Mouse (Mus musculus): ENCODE data around the gene Asna1. TPM values are rescaled to one million over a fixed set of nuclear protein-coding genes. Genes with fewer than 3 reads are reported as not detected.
A peak's percentile ranks its signal among the peaks of the same experiment; 100 is the strongest.

Asna1 gene
- polyA plus RNA-seq, 1 experiment from 2014 or later = 132 TPM

DNA sequence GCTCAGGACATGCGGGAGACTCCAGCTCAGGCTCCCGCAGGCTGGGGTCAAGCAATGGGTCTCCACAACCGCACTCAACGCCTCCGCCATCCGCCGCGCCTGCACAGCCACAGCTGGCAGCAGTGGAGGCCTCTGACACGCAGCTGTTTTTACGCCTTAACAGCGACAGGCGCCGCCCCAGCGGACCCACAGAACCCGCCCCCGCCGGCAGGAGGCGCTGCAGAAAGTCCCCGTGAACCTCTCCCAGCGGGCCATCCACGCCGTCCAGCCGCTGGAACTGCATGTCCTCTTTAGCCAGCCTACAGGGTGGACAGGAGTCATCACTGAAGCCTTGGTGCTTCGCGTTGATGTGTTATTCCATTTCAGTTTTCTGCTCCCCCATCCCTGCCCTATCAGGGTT is 17.4 kb downstream of the Asna1 start:
- Histone ChIP-seq H3K4me2 (replicated peaks) (no peak overlapping the region), H3K36me3 (peaks cover 3% of the 10 kb centered on the region; the same call in 1 of the 2 replicates), H3K9ac (no peak overlapping the region), H3K4me3 (no peak overlapping the region), H3K27ac (no peak overlapping the region), H3K9me3 (no peaks in the 10 kb centered on the region), H3K4me1 (no peaks in the 10 kb centered on the region), H3K27me3 (peaks cover 56% of the 10 kb centered on the region)
- ATAC-seq (ENCODE audit: low FRiP score, low read depth) = no peak; the same call in 1 of the 2 replicates
- 16% methylated on average over 25 of the region's 25 CpGs for WGBS

DNA sequence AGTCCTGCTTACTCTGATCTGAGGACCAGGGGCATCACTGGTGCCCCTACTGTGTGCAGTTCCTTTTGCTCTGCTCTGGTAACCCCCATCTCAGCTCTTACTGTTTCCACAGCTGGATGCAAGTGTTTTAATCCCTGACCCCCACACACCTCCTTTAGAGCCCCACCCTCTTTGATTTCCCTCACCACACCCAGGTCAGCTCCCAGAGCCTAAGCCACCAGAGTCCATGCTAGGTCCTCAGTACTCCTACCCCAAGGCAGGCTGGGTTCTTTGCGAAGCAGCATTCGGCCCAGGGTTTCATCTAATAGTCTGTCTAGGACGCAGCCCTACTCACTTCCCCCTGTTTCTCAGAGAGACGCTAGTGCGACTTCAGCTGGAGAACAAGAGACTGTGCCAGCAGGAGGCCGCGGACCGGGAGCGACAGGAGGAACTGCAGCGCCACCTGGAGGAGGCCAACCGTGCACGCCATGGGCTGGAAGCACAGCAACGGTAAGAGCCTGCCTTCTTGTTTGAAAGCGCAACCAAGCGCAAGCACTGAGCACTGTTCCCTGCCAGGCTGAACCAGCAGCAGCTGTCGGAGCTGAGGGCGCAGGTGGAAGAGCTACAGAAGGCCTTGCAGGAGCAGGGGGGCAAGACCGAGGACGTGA is 27.3 kb downstream of the Asna1 start:
- H3K9me3 ChIP-seq = no peaks in the 10 kb centered on the region
- ATAC-seq (ENCODE audit: low FRiP score, low read depth) = peak; percentile 78
- H3K4me1 ChIP-seq = peaks cover 15% of the 10 kb centered on the region; the same call in 1 of the 2 replicates
- H3K4me3 ChIP-seq = no peak overlapping the region
- peak overlapping the region; percentile 48 for H3K9ac ChIP-seq
- no peak overlapping the region for H3K27ac ChIP-seq
- H3K36me3 ChIP-seq = peaks cover 15% of the 10 kb centered on the region
- WGBS = 8% methylated on average over 19 of the region's 19 CpGs
- H3K27me3 ChIP-seq = peaks cover 25% of the 10 kb centered on the region
- peak overlapping the region; percentile 36 for H3K4me2 ChIP-seq (replicated peaks)

GRCm38 (mm10) chr8:84996978-84997377 is 28.1 kb downstream of the Asna1 start:
- peaks cover 10% of the 10 kb centered on the region for H3K36me3 ChIP-seq
- H3K9me3 ChIP-seq = no peaks in the 10 kb centered on the region
- no peak overlapping the region for H3K27ac ChIP-seq
- H3K4me3 ChIP-seq = no peak overlapping the region
- H3K27me3 ChIP-seq = peaks cover 25% of the 10 kb centered on the region
- 82% methylated on average over 5 of the region's 5 CpGs for WGBS
- peaks cover 15% of the 10 kb centered on the region; the same call in 1 of the 2 replicates for H3K4me1 ChIP-seq
- H3K4me2 ChIP-seq (replicated peaks) = no peak overlapping the region
- ATAC-seq (ENCODE audit: low FRiP score, low read depth) = no peak
- no peak overlapping the region for H3K9ac ChIP-seq

DNA sequence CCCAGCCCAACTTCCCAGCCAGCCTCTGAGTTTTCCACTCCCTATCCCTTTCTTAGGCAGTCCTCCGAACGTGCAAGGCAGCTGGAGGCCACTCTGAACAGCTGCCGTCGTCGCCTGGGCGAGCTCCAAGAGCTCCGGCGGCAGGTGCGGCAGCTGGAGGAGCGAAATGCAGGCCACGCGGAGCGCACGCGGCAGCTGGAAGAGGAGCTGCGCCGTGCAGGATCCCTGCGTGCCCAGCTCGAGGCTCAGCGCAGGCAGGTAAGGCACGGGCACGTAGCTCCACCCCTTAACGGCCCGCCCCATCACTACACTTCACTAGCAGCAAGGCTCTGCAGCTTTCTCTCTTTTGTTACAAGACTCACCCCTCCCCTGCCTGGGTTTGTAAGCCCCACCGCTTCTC is 29.4 kb downstream of the Asna1 start:
- Histone ChIP-seq H3K4me2 (replicated peaks) (no peak overlapping the region; the same call in 1 of the 2 replicates), H3K9me3 (no peaks in the 10 kb centered on the region), H3K27me3 (peaks cover 25% of the 10 kb centered on the region), H3K9ac (0 out of 2 replicates have a peak overlapping the region, but pooled peaks have one; percentile 35), H3K27ac (no peak overlapping the region), H3K4me1 (peaks cover 23% of the 10 kb centered on the region), H3K4me3 (no peak overlapping the region), H3K36me3 (peaks cover 10% of the 10 kb centered on the region)
- ATAC-seq (ENCODE audit: low FRiP score, low read depth) = no peak
- WGBS = 23% methylated on average over 25 of the region's 25 CpGs

DNA sequence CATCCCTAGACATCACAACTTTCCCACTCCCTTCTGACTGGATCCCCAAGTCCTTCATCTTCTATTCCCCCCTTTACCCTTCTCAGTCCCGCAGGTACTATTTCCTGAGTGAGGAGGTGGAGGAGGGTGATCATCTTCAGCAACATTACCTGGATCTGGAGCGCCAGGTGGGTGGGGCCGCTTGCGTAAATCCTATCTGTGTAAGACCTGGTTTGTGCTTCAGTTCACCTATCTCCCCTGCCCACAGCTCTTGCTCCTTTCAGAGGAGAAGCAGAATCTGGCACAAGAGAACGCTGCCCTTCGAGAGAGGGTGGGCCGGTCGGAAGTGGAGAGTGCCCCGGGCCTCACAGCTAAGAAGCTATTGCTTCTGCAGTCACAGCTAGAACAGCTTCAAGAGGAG is 30.7 kb downstream of the Asna1 start:
- no peak overlapping the region for H3K4me2 ChIP-seq (replicated peaks)
- H3K27ac ChIP-seq = no peak overlapping the region
- ATAC-seq (ENCODE audit: low FRiP score, low read depth) = no peak
- H3K4me3 ChIP-seq = no peak overlapping the region
- peaks cover 26% of the 10 kb centered on the region for H3K4me1 ChIP-seq
- WGBS = 91% methylated on average over 9 of the region's 9 CpGs
- H3K9me3 ChIP-seq = no peaks in the 10 kb centered on the region
- peaks cover 25% of the 10 kb centered on the region for H3K27me3 ChIP-seq
- no peak overlapping the region for H3K9ac ChIP-seq
- H3K36me3 ChIP-seq = peaks cover 10% of the 10 kb centered on the region

DNA sequence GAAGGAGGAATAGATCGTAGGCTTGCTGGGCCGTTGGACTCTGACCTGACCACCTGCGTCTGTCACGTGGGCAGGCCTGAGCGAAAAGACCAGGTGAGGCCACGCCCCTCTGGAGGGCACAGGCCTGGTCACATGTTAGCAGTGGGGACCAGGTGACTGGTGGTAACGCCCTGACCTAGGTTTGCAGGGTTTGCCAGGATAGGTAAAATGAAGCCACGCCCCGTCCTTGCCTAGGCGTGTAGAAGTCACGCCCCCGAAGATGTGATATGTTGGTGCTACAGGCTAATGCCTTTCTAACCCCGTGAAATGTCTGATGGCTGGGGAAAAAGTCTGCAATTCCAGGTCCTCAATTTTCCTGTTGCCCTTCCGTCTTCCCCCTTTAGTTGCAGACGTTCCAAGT is 34.2 kb downstream of the Asna1 start:
- 0 out of 2 replicates have a peak overlapping the region, but pooled peaks have one; percentile 28 for H3K27ac ChIP-seq
- peaks cover 32% of the 10 kb centered on the region for H3K27me3 ChIP-seq

GRCm38 (mm10) chr8:84990349-84990748 is 34.7 kb downstream of the Asna1 start, which contains the start of gene Hook2:
Gene Hook2, plus strand, starts transcription at chr8:84990603.
- H3K36me3 ChIP-seq = peaks cover 10% of the 10 kb centered on the region
- peak within 1 kb of the TSS; percentile 69 for H3K9ac ChIP-seq
- peaks cover 28% of the 10 kb centered on the region for H3K27me3 ChIP-seq
- H3K4me1 ChIP-seq = peaks cover 25% of the 10 kb centered on the region
- under 1% methylated on average over 22 of the region's 28 CpGs for WGBS
- peak within 1 kb of the TSS; percentile 58; the same call in 1 of the 2 replicates for H3K27ac ChIP-seq
- H3K4me2 ChIP-seq (replicated peaks) = peak within 1 kb of the TSS; percentile 94
- no peaks in the 10 kb centered on the region for H3K9me3 ChIP-seq
- H3K4me3 ChIP-seq = peak within 1 kb of the TSS; percentile 59
- ATAC-seq (ENCODE audit: low FRiP score, low read depth) = peak; percentile 92

More for the DNA sequence above, 34.2 kb downstream of the Asna1 start:
- peak overlapping the region; percentile 69 for H3K9ac ChIP-seq
- H3K9me3 ChIP-seq = no peaks in the 10 kb centered on the region
- H3K4me2 ChIP-seq (replicated peaks) = peak overlapping the region; percentile 94
- H3K4me3 ChIP-seq = peak overlapping the region; percentile 59
- WGBS = 2% methylated on average over 15 of the region's 15 CpGs
- peaks cover 25% of the 10 kb centered on the region for H3K4me1 ChIP-seq
- H3K36me3 ChIP-seq = peaks cover 10% of the 10 kb centered on the region
- ATAC-seq (ENCODE audit: low FRiP score, low read depth) = peak; percentile 48

GRCm38 (mm10) chr8:84989810-84990209 is 35.3 kb downstream of the Asna1 start:
- peaks cover 30% of the 10 kb centered on the region for H3K4me1 ChIP-seq

GRCm38 (mm10) chr8:84989311-84989731 is 35.8 kb downstream of the Asna1 start:
- Histone ChIP-seq H3K27ac (no peak overlapping the region), H3K4me3 (no peak overlapping the region; the same call in 1 of the 2 replicates), H3K4me2 (replicated peaks) (peak overlapping the region; percentile 94), H3K9ac (no peak overlapping the region), H3K36me3 (no peaks in the 10 kb centered on the region), H3K4me1 (peaks cover 35% of the 10 kb centered on the region), H3K9me3 (no peaks in the 10 kb centered on the region), H3K27me3 (peaks cover 17% of the 10 kb centered on the region)
- no peak for ATAC-seq (ENCODE audit: low FRiP score, low read depth)
- WGBS = 6% methylated on average over 15 of the region's 15 CpGs

More at GRCm38 (mm10) chr8:84989810-84990209, 35.3 kb downstream of the Asna1 start:
- H3K9me3 ChIP-seq = no peaks in the 10 kb centered on the region
- peak overlapping the region; percentile 94 for H3K4me2 ChIP-seq (replicated peaks)
- H3K36me3 ChIP-seq = peaks cover 4% of the 10 kb centered on the region
- WGBS = under 1% methylated on average over 15 of the region's 15 CpGs
- H3K27me3 ChIP-seq = peaks cover 22% of the 10 kb centered on the region
- peak overlapping the region; percentile 58; the same call in 1 of the 2 replicates for H3K27ac ChIP-seq
- peak; percentile 37; the same call in 1 of the 2 replicates for ATAC-seq (ENCODE audit: low FRiP score, low read depth)
- H3K4me3 ChIP-seq = peak overlapping the region; percentile 59
- H3K9ac ChIP-seq = peak overlapping the region; percentile 59

DNA sequence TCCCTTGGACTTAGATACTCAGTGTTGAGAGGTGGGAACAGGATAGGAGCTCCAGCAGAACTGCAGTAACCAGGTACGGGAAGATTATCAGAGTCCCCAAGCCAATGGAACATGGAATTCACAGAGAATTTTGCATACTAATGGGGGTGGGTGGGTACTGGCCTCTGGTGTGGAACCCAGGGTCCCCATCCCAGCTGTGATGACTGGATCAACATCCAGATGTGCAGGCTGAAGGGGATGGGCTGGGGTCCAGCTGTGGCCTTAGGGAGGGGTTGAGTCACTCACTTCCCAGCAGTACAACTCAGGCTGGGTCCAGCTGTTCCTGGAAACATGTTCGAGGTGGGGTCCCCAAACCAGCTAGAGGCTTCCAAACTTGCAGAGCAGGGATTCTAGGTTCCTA is 37.2 kb downstream of the Asna1 start:
- peaks cover 38% of the 10 kb centered on the region for H3K4me1 ChIP-seq
- WGBS = 66% methylated on average over 2 of the region's 2 CpGs
- H3K9me3 ChIP-seq = no peaks in the 10 kb centered on the region
- no peak overlapping the region for H3K4me2 ChIP-seq (replicated peaks)
- no peak overlapping the region for H3K4me3 ChIP-seq
- H3K27me3 ChIP-seq = peaks cover 16% of the 10 kb centered on the region
- no peak overlapping the region for H3K9ac ChIP-seq
- H3K36me3 ChIP-seq = no peaks in the 10 kb centered on the region
- no peak for ATAC-seq (ENCODE audit: low FRiP score, low read depth)
- H3K27ac ChIP-seq = no peak overlapping the region

- Histone ChIP-seq H3K27ac (no peak overlapping the region), H3K9me3 (no peaks in the 10 kb centered on the region), H3K36me3 (no peaks in the 10 kb centered on the region), H3K4me3 (no peak overlapping the region), H3K27me3 (peaks cover 16% of the 10 kb centered on the region), H3K9ac (no peak overlapping the region), H3K4me1 (peaks cover 38% of the 10 kb centered on the region), H3K4me2 (replicated peaks) (no peak overlapping the region)
- WGBS = 89% methylated on average over 5 of the region's 5 CpGs
- no peak for ATAC-seq (ENCODE audit: low FRiP score, low read depth)
Measured at GRCm38 (mm10) chr8:84987388-84987787, 37.7 kb downstream of the Asna1 start.

DNA sequence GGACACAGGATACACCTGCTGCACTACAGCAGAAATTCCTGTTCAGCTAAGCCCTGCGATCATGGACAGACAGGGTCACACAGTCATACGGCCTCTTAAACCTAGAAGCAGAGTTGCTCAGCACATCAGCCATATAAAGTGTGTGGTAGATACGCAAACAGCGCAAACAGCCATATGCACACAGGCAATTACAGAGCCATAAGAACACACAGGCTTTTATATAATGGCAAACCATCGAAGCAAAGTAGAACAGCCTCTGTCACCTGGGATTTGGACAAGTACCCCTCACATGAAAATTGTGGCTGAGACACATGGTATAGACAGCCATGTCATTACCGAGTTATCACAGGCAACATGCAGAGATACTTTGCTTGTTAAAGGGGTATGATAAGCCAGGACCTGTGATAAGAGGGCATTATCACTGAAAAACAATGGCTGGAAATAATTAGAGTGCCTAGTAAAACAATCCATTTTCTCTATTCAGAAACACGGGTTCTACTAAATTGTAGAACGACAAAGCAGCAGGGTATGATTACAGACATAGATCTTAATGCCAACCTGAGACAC is 38.6 kb downstream of the Asna1 start:
- ATAC-seq (ENCODE audit: low FRiP score, low read depth) = no peak
- Histone ChIP-seq H3K27me3 (peaks cover 16% of the 10 kb centered on the region), H3K36me3 (no peaks in the 10 kb centered on the region), H3K9ac (no peak overlapping the region), H3K9me3 (no peaks in the 10 kb centered on the region), H3K27ac (no peak overlapping the region), H3K4me2 (replicated peaks) (peak overlapping the region; percentile 94), H3K4me1 (peaks cover 47% of the 10 kb centered on the region), H3K4me3 (peak overlapping the region; percentile 50)
- WGBS = 28% methylated on average over 8 of the region's 8 CpGs

All from limb, embryonic 13.5 days (tissue).